Mouse (Mus musculus): ENCODE data around the gene Ncbp2. TPM values are rescaled to one million over a fixed set of nuclear protein-coding genes. Genes with fewer than 3 reads are reported as not detected.
"Not testable (repeated sequence)": the region's sequence is repeated elsewhere in the genome, so short reads cannot be mapped to it uniquely, and the experiment has no call there.

Gene Ncbp2
- total RNA-seq, 2 experiments from 2014 or later: 47.3 to 47.4 TPM

- Histone ChIP-seq H3K4me3 (peak overlapping the region; percentile 53), H3K27ac (peak overlapping the region; percentile 97)
- DNase-seq (ENCODE audit: extremely low spot score in 1 of 2, low spot score in 2 of 2): peak in 1 of 2 experiments; percentile 58
- TF ChIP-seq CTCF (IDR thresholded peaks at IDR 0.05): no peak
- intact Hi-C loops (cut with DNase I): no loop called here
These were observed 13.0 kb upstream of the Ncbp2 start for GRCm38 (mm10) chr16:31935091-31935979.

- intact Hi-C loops (cut with DNase I): no loop called here
- no peak for DNase-seq (ENCODE audit: extremely low spot score in 1 of 2, low spot score in 2 of 2)
- peak; percentile 14 for TF ChIP-seq CTCF (IDR thresholded peaks at IDR 0.05)
- Histone ChIP-seq H3K27ac (no peak overlapping the region), H3K4me3 (no peak overlapping the region)
These were observed 11.7 kb upstream of the Ncbp2 start for GRCm38 (mm10) chr16:31936568-31936967.

GRCm38 (mm10) chr16:31938856-31939255 lies 9.5 kb upstream of the Ncbp2 start:
- TF ChIP-seq CTCF (IDR thresholded peaks at IDR 0.05): no peak
- Histone ChIP-seq H3K27ac (no peak overlapping the region), H3K4me3 (no peak overlapping the region)
- DNase-seq (ENCODE audit: extremely low spot score in 1 of 2, low spot score in 2 of 2): no peak
- intact Hi-C loops (cut with DNase I): no loop called here

GRCm38 (mm10) chr16:31940586-31940985 lies 7.7 kb upstream of the Ncbp2 start:
- Histone ChIP-seq H3K27ac (no peak overlapping the region), H3K4me3 (no peak overlapping the region)
- intact Hi-C loops (cut with DNase I): loop anchor here (10.0 kb wide), 1 partner anchor 304 kb away; the partner anchor contains the start of genes Fbxo45 and Wdr53
- no peak for DNase-seq (ENCODE audit: extremely low spot score in 1 of 2, low spot score in 2 of 2)
- no peak for TF ChIP-seq CTCF (IDR thresholded peaks at IDR 0.05)

- peak; percentile 74 to 81 for DNase-seq (ENCODE audit: extremely low spot score in 1 of 2, low spot score in 2 of 2)
- TF ChIP-seq CTCF (IDR thresholded peaks at IDR 0.05): peak; percentile 87
- intact Hi-C loops (cut with DNase I): loop anchor here (10.0 kb wide), 1 partner anchor 301 kb away; the partner anchor contains the start of genes Fbxo45 and Wdr53
- Histone ChIP-seq H3K27ac (peak overlapping the region; percentile 53), H3K4me3 (0 out of 2 replicates have a peak overlapping the region, but pooled peaks have one; percentile 1)
These were observed 4.3 kb upstream of the Ncbp2 start for GRCm38 (mm10) chr16:31943980-31944379.

GRCm38 (mm10) chr16:31944698-31945255 lies 3.5 kb upstream of the Ncbp2 start:
- H3K27ac ChIP-seq: peak overlapping the region; percentile 53
- intact Hi-C loops (cut with DNase I): loop anchor here (10.0 kb wide), 1 partner anchor 300 kb away; the partner anchor contains the start of genes Fbxo45 and Wdr53
- no peak for TF ChIP-seq CTCF (IDR thresholded peaks at IDR 0.05)
- DNase-seq (ENCODE audit: extremely low spot score in 1 of 2, low spot score in 2 of 2): no peak
- H3K4me3 ChIP-seq: no peak overlapping the region

GRCm38 (mm10) chr16:31945372-31945771 lies 2.9 kb upstream of the Ncbp2 start:
- TF ChIP-seq CTCF (IDR thresholded peaks at IDR 0.05): no peak
- no peak for DNase-seq (ENCODE audit: extremely low spot score in 1 of 2, low spot score in 2 of 2)
- intact Hi-C loops (cut with DNase I): loop anchor here (10.0 kb wide), 1 partner anchor 299 kb away; the partner anchor contains the start of genes Fbxo45 and Wdr53

GRCm38 (mm10) chr16:31945986-31946385 lies 2.3 kb upstream of the Ncbp2 start:
- intact Hi-C loops (cut with DNase I): loop anchor here (10.0 kb wide), 1 partner anchor 299 kb away; the partner anchor contains the start of genes Fbxo45 and Wdr53
- not testable (repeated sequence) for H3K27ac ChIP-seq; DNase-seq (ENCODE audit: extremely low spot score in 1 of 2, low spot score in 2 of 2)
- peak overlapping the region; percentile 66; the same call in 1 of the 2 replicates for H3K4me3 ChIP-seq

More at GRCm38 (mm10) chr16:31945372-31945771, 2.9 kb upstream of the Ncbp2 start:
- no peak overlapping the region for H3K4me3 ChIP-seq
- H3K27ac ChIP-seq: peak overlapping the region; percentile 15; the same call in 1 of the 2 replicates

- DNase-seq (ENCODE audit: extremely low spot score in 1 of 2, low spot score in 2 of 2): no peak
- intact Hi-C loops (cut with DNase I): loop anchor here (10.0 kb wide), 1 partner anchor 297 kb away; the partner anchor contains the start of genes Fbxo45 and Wdr53
- Histone ChIP-seq H3K27ac (peak overlapping the region; percentile 85), H3K4me3 (peak overlapping the region; percentile 66)
- no peak for TF ChIP-seq CTCF (IDR thresholded peaks at IDR 0.05)
These were observed 980 bp upstream of the Ncbp2 start for GRCm38 (mm10) chr16:31947333-31947732.

- TF ChIP-seq CTCF (IDR thresholded peaks at IDR 0.05): no peak
- Histone ChIP-seq H3K4me3 (peak overlapping the region; percentile 66), H3K27ac (peak overlapping the region; percentile 85)
- intact Hi-C loops (cut with DNase I): loop anchor here (1.0 to 10.0 kb wide), 2 partner anchors 55 to 297 kb away; partner anchors contain the start of genes Fbxo45, Senp5 and Wdr53
- DNase-seq (ENCODE audit: extremely low spot score in 1 of 2, low spot score in 2 of 2): peak in 1 of 2 experiments; percentile 19
These were observed 404 bp upstream of the Ncbp2 start for GRCm38 (mm10) chr16:31947901-31948316.

- intact Hi-C loops (cut with DNase I): no loop called here
- DNase-seq (ENCODE audit: extremely low spot score in 1 of 2, low spot score in 2 of 2): no peak
- TF ChIP-seq CTCF (IDR thresholded peaks at IDR 0.05): no peak
- Histone ChIP-seq H3K4me3 (no peak overlapping the region), H3K27ac (no peak overlapping the region)
These were observed 14.9 kb downstream of the Ncbp2 start for GRCm38 (mm10) chr16:31963224-31963623.

- Histone ChIP-seq H3K4me3 (no peak overlapping the region), H3K27ac (no peak overlapping the region)
- no peak for TF ChIP-seq CTCF (IDR thresholded peaks at IDR 0.05)
- DNase-seq (ENCODE audit: extremely low spot score in 1 of 2, low spot score in 2 of 2): no peak
- intact Hi-C loops (cut with DNase I): no loop called here
These were observed 26.9 kb downstream of the Ncbp2 start for GRCm38 (mm10) chr16:31975258-31975657.

Measured in left cerebral cortex, adult 2 months (tissue).